Mouse (Mus musculus) splenic B cell, adult 2 months (primary cell): ENCODE data around the gene Tmbim7.
"Not testable (repeated sequence)": the region's sequence is repeated elsewhere in the genome, so short reads cannot be mapped to it uniquely, and the experiment has no call there.

ENCODE experiments used
- DNase-seq: peaks from one replicate; pipeline ENCODE4 v3.0.0-alpha.2; 2011; ENCODE audit warnings: low read depth, low spot score
- H3K27me3 ChIP-seq: 2 replicates; pipeline ENCODE4 v1.6.1; 2012; ENCODE audit warnings: mild to moderate bottlenecking, low read length, moderate library complexity, mixed read lengths; ENCODE audit not compliant: control insufficient read depth, poor library complexity, insufficient read depth, severe bottlenecking
- H3K36me3 ChIP-seq: 2 replicates; pipeline ENCODE4 v1.6.1; 2012; ENCODE audit warnings: mild to moderate bottlenecking, low read length, moderate library complexity, mixed read lengths; ENCODE audit not compliant: control insufficient read depth, poor library complexity, insufficient read depth, severe bottlenecking

Gene Tmbim7

GRCm38 (mm10) chr5:3647708-3648121 is 3.3 kb upstream of the Tmbim7 start:
- Histone ChIP-seq H3K36me3 (peaks cover 7% of the 10 kb centered on the region), H3K27me3 (no peaks in the 10 kb centered on the region)
- DNase-seq, result peak; percentile 93

GRCm38 (mm10) chr5:3648206-3648848 is 2.7 kb upstream of the Tmbim7 start:
- no peaks in the 10 kb centered on the region for H3K27me3 ChIP-seq
- no peak for DNase-seq
- H3K36me3 ChIP-seq, result peaks cover 5% of the 10 kb centered on the region

GRCm38 (mm10) chr5:3648849-3649210 is 2.2 kb upstream of the Tmbim7 start:
- Histone ChIP-seq H3K36me3 (peaks cover 4% of the 10 kb centered on the region), H3K27me3 (no peaks in the 10 kb centered on the region)
- no peak for DNase-seq

DNA sequence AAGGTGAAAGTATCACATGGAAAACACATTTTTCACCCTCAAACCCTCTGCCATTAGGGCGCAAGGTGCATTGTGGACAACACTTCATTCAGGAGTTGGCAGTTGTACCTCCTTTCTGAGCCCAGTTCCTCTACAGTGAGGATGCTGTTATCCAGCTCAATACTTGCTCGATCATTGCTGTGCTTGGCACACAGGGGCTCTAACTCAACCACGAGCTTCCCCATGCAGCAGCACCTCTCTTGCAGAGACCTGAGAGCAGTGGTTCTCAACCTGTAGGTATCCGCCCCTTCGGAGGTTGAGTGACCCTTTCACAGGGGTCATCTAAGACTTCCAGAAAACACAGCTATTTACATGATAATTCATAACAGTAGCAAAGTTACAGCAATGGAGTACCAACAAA is 640 bp downstream of the Tmbim7 start:
- H3K36me3 ChIP-seq, result no peaks in the 10 kb centered on the region
- no peaks in the 10 kb centered on the region for H3K27me3 ChIP-seq
- DNase-seq, result no peak

GRCm38 (mm10) chr5:3652903-3653575 is 2.1 kb downstream of the Tmbim7 start:
- DNase-seq, H3K36me3 ChIP-seq, H3K27me3 ChIP-seq: not testable (repeated sequence)

DNA sequence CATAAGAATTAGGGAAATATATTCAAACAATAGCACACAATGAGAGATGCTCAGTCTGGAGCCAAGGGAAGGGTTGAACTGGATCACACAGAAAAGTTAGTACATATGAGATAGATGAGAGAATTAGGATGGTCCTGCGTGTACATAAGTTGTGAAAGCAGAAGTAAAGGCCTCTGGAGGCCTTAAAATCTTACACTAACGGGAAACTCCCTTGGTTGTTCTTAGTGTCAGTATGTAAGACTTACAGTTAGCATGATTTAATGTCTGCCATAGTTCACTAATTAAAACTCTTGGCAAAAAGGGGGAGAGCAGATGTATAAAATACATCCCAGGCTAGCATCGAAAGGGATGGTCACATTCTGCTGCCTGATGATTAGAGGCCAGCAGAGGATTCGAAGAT is 2.8 kb downstream of the Tmbim7 start:
- Histone ChIP-seq H3K36me3 (no peaks in the 10 kb centered on the region), H3K27me3 (no peaks in the 10 kb centered on the region)
- peak; percentile 54 for DNase-seq

GRCm38 (mm10) chr5:3657085-3657484 is 6.1 kb downstream of the Tmbim7 start, which contains the start of gene Gatad1:
Gene Gatad1 (minus strand): TSS chr5:3657185.
- DNase-seq, result no peak
- no peaks in the 10 kb centered on the region for H3K36me3 ChIP-seq
- no peaks in the 10 kb centered on the region; the same call in 1 of the 2 replicates for H3K27me3 ChIP-seq

- DNase-seq, result no peak
These were observed 14.2 kb downstream of the Tmbim7 start for GRCm38 (mm10) chr5:3665225-3665624.

GRCm38 (mm10) chr5:3666585-3666984 is 15.6 kb downstream of the Tmbim7 start:
- H3K27me3 ChIP-seq, result no peaks in the 10 kb centered on the region
- no peak for DNase-seq
- H3K36me3 ChIP-seq, result no peaks in the 10 kb centered on the region

More at GRCm38 (mm10) chr5:3665225-3665624, 14.2 kb downstream of the Tmbim7 start:
- Histone ChIP-seq H3K36me3 (no peaks in the 10 kb centered on the region), H3K27me3 (no peaks in the 10 kb centered on the region; the same call in 1 of the 2 replicates)

DNA sequence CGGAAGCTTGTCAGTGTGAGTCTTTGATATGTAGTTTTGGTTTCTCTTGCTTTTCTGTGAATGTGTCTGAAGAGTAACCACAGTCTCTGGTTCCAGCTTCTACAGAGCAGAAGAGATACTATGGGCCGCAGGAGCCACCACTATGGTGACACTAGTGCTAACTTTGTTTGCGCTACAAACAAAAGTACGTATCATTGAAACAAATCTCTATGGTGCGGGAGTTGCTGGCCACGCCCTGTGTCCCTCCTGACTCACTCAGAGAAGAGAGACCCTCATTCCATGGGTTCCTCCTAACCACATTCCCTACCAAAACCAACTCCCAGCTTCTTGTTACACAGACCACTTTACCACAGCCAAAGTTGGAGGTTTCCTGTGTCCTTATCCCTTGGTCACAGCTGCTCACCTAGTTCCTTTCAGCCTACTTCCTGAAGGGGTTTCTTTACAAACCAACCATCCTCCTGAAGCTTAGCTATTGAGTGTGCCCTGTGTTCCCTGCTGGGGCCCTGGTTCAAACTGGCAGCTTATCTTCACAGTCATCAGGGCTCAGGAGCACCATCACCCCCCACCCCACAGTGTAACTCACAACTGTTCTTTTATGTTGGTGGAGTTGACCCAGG is 19.1 kb downstream of the Tmbim7 start:
- no peaks in the 10 kb centered on the region for H3K27me3 ChIP-seq
- no peaks in the 10 kb centered on the region for H3K36me3 ChIP-seq
- DNase-seq, result no peak

- DNase-seq, result no peak
- Histone ChIP-seq H3K27me3 (no peaks in the 10 kb centered on the region), H3K36me3 (peaks cover 5% of the 10 kb centered on the region; the same call in 1 of the 2 replicates)
These were observed 37.3 kb downstream of the Tmbim7 start for GRCm38 (mm10) chr5:3688298-3688697.

DNA sequence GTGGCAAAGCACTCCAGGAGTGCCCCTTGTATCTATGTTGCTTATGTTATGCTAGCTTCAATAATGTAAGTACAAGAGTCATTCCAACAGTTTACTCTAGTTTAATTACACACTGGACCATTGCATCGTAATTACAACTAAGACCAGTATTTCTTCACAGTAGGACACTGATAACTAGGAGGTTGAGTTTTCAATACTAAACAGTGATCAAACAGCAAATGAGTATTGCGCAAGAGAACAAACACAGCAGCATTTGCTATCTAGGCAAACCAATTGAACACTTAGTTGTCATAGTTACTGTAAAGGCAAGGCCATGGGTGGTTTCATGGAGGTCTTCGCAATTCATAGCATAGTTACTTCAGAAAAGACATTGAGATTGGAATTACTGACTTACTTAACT is 40.3 kb downstream of the Tmbim7 start:
- H3K36me3 ChIP-seq, result peaks cover 8% of the 10 kb centered on the region; the same call in 1 of the 2 replicates
- no peak for DNase-seq
- no peaks in the 10 kb centered on the region for H3K27me3 ChIP-seq

- no peak for DNase-seq
- Histone ChIP-seq H3K36me3 (peaks cover 8% of the 10 kb centered on the region; the same call in 1 of the 2 replicates), H3K27me3 (no peaks in the 10 kb centered on the region)
These were observed 42.0 kb downstream of the Tmbim7 start for GRCm38 (mm10) chr5:3692956-3693355.

- Histone ChIP-seq H3K36me3 (peaks cover 14% of the 10 kb centered on the region; the same call in 1 of the 2 replicates), H3K27me3 (no peaks in the 10 kb centered on the region)
- peak; percentile 13 for DNase-seq
These were observed 44.2 kb downstream of the Tmbim7 start for GRCm38 (mm10) chr5:3695191-3695590.

- Histone ChIP-seq H3K27me3 (no peaks in the 10 kb centered on the region), H3K36me3 (peaks cover 15% of the 10 kb centered on the region; the same call in 1 of the 2 replicates)
- peak; percentile 47 for DNase-seq
These were observed 45.0 kb downstream of the Tmbim7 start for GRCm38 (mm10) chr5:3696031-3696430.
